Mouse (Mus musculus) olfactory bulb, adult 2 months (tissue): Measurements from ENCODE around the gene Ptrh2.

Source experiments
- CTCF ChIP-seq: fragments of 200-500 bp; IDR thresholded peaks from 2 replicates; pipeline ENCODE4 v1.5.1; 2012; ENCODE audit warnings: low read depth, mild to moderate bottlenecking, low read length, moderate library complexity; ENCODE audit not compliant: insufficient read depth
- POLR2A ChIP-seq: fragments of 200-500 bp; IDR thresholded peaks from 2 replicates; pipeline ENCODE4 v1.6.1; 2012; ENCODE audit warnings: mild to moderate bottlenecking, low read depth, low read length, moderate library complexity; ENCODE audit not compliant: insufficient read depth

DNA sequence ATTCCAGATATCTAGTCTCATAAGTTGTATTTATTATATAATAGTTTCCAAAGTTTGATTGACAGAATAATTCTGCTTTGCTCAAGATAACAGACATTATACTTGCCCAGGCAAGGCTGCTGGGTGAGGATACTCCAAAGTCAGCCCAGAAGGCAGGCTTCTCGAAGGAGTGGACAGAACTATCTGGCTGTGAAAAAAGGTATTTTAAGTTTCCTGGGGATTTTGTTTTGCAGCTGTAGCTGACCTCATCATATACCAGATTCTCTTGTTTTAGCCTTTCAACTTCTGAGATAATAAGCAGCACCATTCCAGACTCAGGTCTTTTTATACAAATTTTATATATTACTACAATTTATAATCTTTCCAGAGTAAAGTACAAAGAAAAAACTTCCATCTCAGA, 34.2 kb upstream of the Ptrh2 start:
- TF ChIP-seq CTCF, result no peak
- TF ChIP-seq POLR2A, result no peak
